Mouse (Mus musculus) heart, embryonic 16.5 days (tissue): ENCODE measurements at regions not wholly inside any gene's neighbourhood (a gene's known extent, or its start where the extent isn't known, plus 50 kb on each side); places are given as distances from the start of the nearest gene placed in this dataset.

Source experiments
- ATAC-seq: fragments of 200-750 bp; cut with Nextera tagmentation; replicated peaks from 2 replicates; pipeline ENCODE4 v1.8.0; 2017; ENCODE audit warnings: moderate number of reproducible peaks; ENCODE audit not compliant: insufficient read depth, low FRiP score; ENCODE audit errors: extremely low read depth
- H3K27ac ChIP-seq: fragments of 300-500 bp; sonication (generic); 2 replicates; pipeline ENCODE4 v1.5.1; 2014; ENCODE audit warnings: mild to moderate bottlenecking, low read length, control low read depth, moderate library complexity
- H3K27me3 ChIP-seq: fragments of 300-500 bp; sonication (generic); 2 replicates; pipeline ENCODE4 v1.6.1; 2014; ENCODE audit warnings: low read length, mixed read lengths; ENCODE audit not compliant: control insufficient read depth, insufficient read depth
- H3K36me3 ChIP-seq: fragments of 300-500 bp; sonication (generic); 2 replicates; pipeline ENCODE4 v1.6.1; 2014; ENCODE audit not compliant: control insufficient read depth, insufficient read depth
- H3K4me1 ChIP-seq: fragments of 300-500 bp; sonication (generic); 2 replicates; pipeline ENCODE4 v1.6.1; 2014; ENCODE audit warnings: low read length, mixed read lengths; ENCODE audit not compliant: control insufficient read depth, insufficient read depth
- H3K4me2 ChIP-seq: fragments of 300-500 bp; sonication (generic); 2 replicates; pipeline ENCODE4 v1.6.1; 2014; ENCODE audit warnings: low read depth, mild to moderate bottlenecking, control low read depth, low read length
- H3K4me3 ChIP-seq: fragments of 300-500 bp; sonication (generic); 2 replicates; pipeline ENCODE4 v1.5.1; 2014; ENCODE audit warnings: mild to moderate bottlenecking, control low read depth, low read length
- H3K9ac ChIP-seq: fragments of 300-500 bp; sonication (generic); 2 replicates; pipeline ENCODE4 v1.6.1; 2014; ENCODE audit warnings: low read length, control low read depth
- H3K9me3 ChIP-seq: fragments of 300-500 bp; sonication (generic); replicated peaks from 2 replicates; pipeline ENCODE4 v1.6.1; 2016; ENCODE audit warnings: low read length; ENCODE audit not compliant: control insufficient read depth
- WGBS: fragments of 180-500 bp; shearing (Covaris S2); extraction: QIAGEN DNeasy Blood & Tissue Kit; methylation state at CpG from one replicate; pipeline ENCODE4 v1.1.7; 2014; 5-methylcytosine and 5-hydroxymethylcytosine counted together

DNA sequence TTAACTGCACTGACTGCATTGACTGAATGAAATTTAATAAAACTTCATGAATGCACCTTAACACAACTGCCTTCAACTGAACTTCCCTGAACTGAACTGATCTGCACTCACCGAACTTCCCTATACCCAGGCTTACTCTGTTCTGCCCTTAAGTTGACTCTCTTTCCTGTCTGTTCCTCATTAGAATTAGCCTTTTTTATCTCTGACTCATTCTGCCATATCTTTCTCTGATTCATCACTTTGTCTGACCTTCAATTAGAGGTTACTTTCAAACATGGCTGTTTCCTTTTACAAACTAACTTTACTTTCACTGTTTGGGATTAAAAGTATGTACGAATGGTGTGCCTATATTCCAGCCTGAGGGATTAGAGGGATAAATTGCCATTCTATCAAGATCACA lies 103.4 kb upstream of the Col3a1 start:
- Histone ChIP-seq H3K27me3 (no peaks in the 10 kb centered on the region), H3K4me1 (no peaks in the 10 kb centered on the region), H3K27ac (no peak overlapping the region), H3K9me3 (no peaks in the 10 kb centered on the region), H3K9ac (no peak overlapping the region), H3K4me3 (no peak overlapping the region), H3K4me2 (no peak overlapping the region), H3K36me3 (no peaks in the 10 kb centered on the region)
- no peak for ATAC-seq
- 64% methylated on average over 2 of the region's 2 CpGs for WGBS

GRCm38 (mm10) chr1:45216272-45216671 lies 95.1 kb upstream of the Col3a1 start:
- no peaks in the 10 kb centered on the region for H3K9me3 ChIP-seq
- H3K27ac ChIP-seq = no peak overlapping the region

More at GRCm38 (mm10) chr1:45216272-45216671, 95.1 kb upstream of the Col3a1 start:
- H3K36me3 ChIP-seq = no peaks in the 10 kb centered on the region
- H3K4me3 ChIP-seq = no peak overlapping the region
- H3K27me3 ChIP-seq = no peaks in the 10 kb centered on the region
- 51% methylated on average over 1 of the region's 1 CpGs for WGBS
- no peak for ATAC-seq
- no peaks in the 10 kb centered on the region for H3K4me1 ChIP-seq
- no peak overlapping the region for H3K9ac ChIP-seq
- no peak overlapping the region for H3K4me2 ChIP-seq
